Mouse (Mus musculus) bone marrow macrophage, adult 2 months (primary cell): Measurements from ENCODE around the gene Pip4k2a. TPM values are rescaled to one million over a fixed set of nuclear protein-coding genes. Genes with fewer than 3 reads are reported as not detected.
A peak's percentile ranks its signal among the peaks of the same experiment; 100 is the strongest.
"Not testable (repeated sequence)": the region's sequence is repeated elsewhere in the genome, so short reads cannot be mapped to it uniquely, and the experiment has no call there.

Experiments used
- H3K27ac ChIP-seq: 2 replicates; pipeline ENCODE4 v1.5.1; 2012; ENCODE audit warnings: low read depth, low read length; ENCODE audit not compliant: insufficient read depth
- H3K4me1 ChIP-seq: 2 replicates; pipeline ENCODE4 v1.6.1; 2012; ENCODE audit warnings: low read length; ENCODE audit not compliant: control insufficient read depth, insufficient read depth
- H3K4me3 ChIP-seq: 2 replicates; pipeline ENCODE4 v1.5.1; 2012; ENCODE audit warnings: mild to moderate bottlenecking, low read length, moderate library complexity; ENCODE audit not compliant: insufficient read depth
- CTCF ChIP-seq: IDR thresholded peaks from 2 replicates; pipeline ENCODE4 v1.5.1; 2012; ENCODE audit warnings: low read depth, mild to moderate bottlenecking, low read length, moderate library complexity
- POLR2A ChIP-seq: IDR thresholded peaks from 2 replicates; pipeline ENCODE4 v1.6.1; 2012; ENCODE audit warnings: mild to moderate bottlenecking, low read depth, low read length, borderline replicate concordance
- polyA plus RNA-seq: library from polyadenylated mRNA; stranded (reverse); fragments of >200 nt; gene quantifications from 2 replicates; pipeline ENCODE4 v1.2.4, GENCODE M21; 2012; ENCODE audit not compliant: missing spikeins, insufficient read depth, insufficient read length

Pip4k2a gene
- polyA plus RNA-seq, 1 experiment = 187 TPM

- no peak for TF ChIP-seq CTCF
- no peak for TF ChIP-seq POLR2A
- Histone ChIP-seq H3K27ac (no peak overlapping the region), H3K4me3 (no peak overlapping the region), H3K4me1 (peaks cover 61% of the 10 kb centered on the region)
Observed at GRCm38 (mm10) chr2:18906421-18907084, 91.4 kb downstream of the Pip4k2a start.

GRCm38 (mm10) chr2:18903301-18904068 is 94.4 kb downstream of the Pip4k2a start:
- H3K4me3 ChIP-seq = no peak overlapping the region
- TF ChIP-seq CTCF = no peak
- TF ChIP-seq POLR2A = no peak
- H3K4me1 ChIP-seq = peaks cover 75% of the 10 kb centered on the region
- peak overlapping the region; percentile 100 for H3K27ac ChIP-seq

GRCm38 (mm10) chr2:18901133-18901532 is 96.8 kb downstream of the Pip4k2a start:
- TF ChIP-seq POLR2A (no peak), CTCF (no peak)
- no peak overlapping the region for H3K27ac ChIP-seq
- H3K4me3 ChIP-seq = no peak overlapping the region
- peaks cover 81% of the 10 kb centered on the region for H3K4me1 ChIP-seq

GRCm38 (mm10) chr2:18900635-18901034 is 97.3 kb downstream of the Pip4k2a start:
- Histone ChIP-seq H3K27ac (no peak overlapping the region), H3K4me3 (no peak overlapping the region), H3K4me1 (peaks cover 82% of the 10 kb centered on the region)
- TF ChIP-seq POLR2A (no peak), CTCF (no peak; the same call in 1 of the 2 replicates)

- TF ChIP-seq POLR2A (0 out of 2 replicates have a peak, but pooled peaks have one; percentile 65), CTCF (no peak)
- peak overlapping the region; percentile 100 for H3K27ac ChIP-seq
- H3K4me3 ChIP-seq = peak overlapping the region; percentile 12
- H3K4me1 ChIP-seq = peaks cover 87% of the 10 kb centered on the region
Observed at GRCm38 (mm10) chr2:18897742-18898256, 100.1 kb downstream of the Pip4k2a start.

GRCm38 (mm10) chr2:18896015-18896414 is 101.9 kb downstream of the Pip4k2a start:
- peaks cover 84% of the 10 kb centered on the region for H3K4me1 ChIP-seq
- TF ChIP-seq POLR2A = no peak
- no peak overlapping the region for H3K4me3 ChIP-seq
- H3K27ac ChIP-seq = peak overlapping the region; percentile 87

- not testable (repeated sequence) for H3K27ac ChIP-seq, H3K4me3 ChIP-seq
- peaks cover 76% of the 10 kb centered on the region for H3K4me1 ChIP-seq
Observed at GRCm38 (mm10) chr2:18893336-18893735, 104.6 kb downstream of the Pip4k2a start.

- TF ChIP-seq POLR2A = no peak
- no peak for TF ChIP-seq CTCF
Observed at GRCm38 (mm10) chr2:18891991-18892537, 105.9 kb downstream of the Pip4k2a start.

GRCm38 (mm10) chr2:18890227-18891001 is 107.5 kb downstream of the Pip4k2a start:
- H3K4me3 ChIP-seq = no peak overlapping the region
- TF ChIP-seq POLR2A (no peak), CTCF (no peak)
- peak overlapping the region; percentile 57 for H3K27ac ChIP-seq
- H3K4me1 ChIP-seq = peaks cover 55% of the 10 kb centered on the region

More at GRCm38 (mm10) chr2:18891991-18892537, 105.9 kb downstream of the Pip4k2a start:
- Histone ChIP-seq H3K4me1 (peaks cover 69% of the 10 kb centered on the region), H3K4me3 (no peak overlapping the region), H3K27ac (peak overlapping the region; percentile 8; the same call in 1 of the 2 replicates)

GRCm38 (mm10) chr2:18884277-18884676 is 113.6 kb downstream of the Pip4k2a start:
- H3K4me1 ChIP-seq = peaks cover under 1% of the 10 kb centered on the region; the same call in 1 of the 2 replicates
- no peak overlapping the region for H3K27ac ChIP-seq
- H3K4me3 ChIP-seq = no peak overlapping the region
- TF ChIP-seq CTCF (no peak), POLR2A (no peak)
